Mouse (Mus musculus) thymus, postnatal 36 days (tissue): Measurements from ENCODE around the gene Kif14.
A peak's percentile ranks its signal among the peaks of the same experiment; 100 is the strongest.
"Not testable (repeated sequence)": the region's sequence is repeated elsewhere in the genome, so short reads cannot be mapped to it uniquely, and the experiment has no call there.

Experiments used
- DNase-seq, 2 experiments: peaks; one replicate each; pipeline ENCODE4 v3.0.0; 2022; ENCODE audit warnings: mixed read lengths in 2 of 2

Kif14 gene

DNA sequence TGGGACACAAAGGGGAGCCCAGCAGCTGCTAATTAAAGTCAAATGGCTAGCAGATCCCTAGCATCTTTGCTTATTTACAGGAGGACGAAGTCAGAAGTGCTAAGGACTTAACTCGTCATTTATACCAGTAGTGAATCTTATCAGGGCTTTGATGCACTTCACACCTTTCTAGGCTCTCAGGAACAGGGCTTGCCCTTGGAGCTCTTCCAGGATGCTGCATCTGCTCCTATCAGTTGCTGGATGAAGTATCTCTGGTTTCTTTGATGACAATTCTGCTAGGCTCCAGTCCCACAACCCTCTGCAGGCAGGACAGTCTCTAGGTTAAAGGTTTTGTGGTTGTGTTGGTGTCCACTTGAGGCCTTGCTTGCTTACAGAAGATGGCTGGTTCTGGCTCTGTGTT is 26.1 kb downstream of the Kif14 start:
- DNase-seq, result no peak

- no peak for DNase-seq
These were observed 33.2 kb downstream of the Kif14 start for GRCm38 (mm10) chr1:136499317-136499716.

GRCm38 (mm10) chr1:136502936-136503335 is 36.8 kb downstream of the Kif14 start:
- DNase-seq, result no peak

- DNase-seq, result not testable (repeated sequence)
These were observed 40.1 kb downstream of the Kif14 start for GRCm38 (mm10) chr1:136506255-136506654.

DNA sequence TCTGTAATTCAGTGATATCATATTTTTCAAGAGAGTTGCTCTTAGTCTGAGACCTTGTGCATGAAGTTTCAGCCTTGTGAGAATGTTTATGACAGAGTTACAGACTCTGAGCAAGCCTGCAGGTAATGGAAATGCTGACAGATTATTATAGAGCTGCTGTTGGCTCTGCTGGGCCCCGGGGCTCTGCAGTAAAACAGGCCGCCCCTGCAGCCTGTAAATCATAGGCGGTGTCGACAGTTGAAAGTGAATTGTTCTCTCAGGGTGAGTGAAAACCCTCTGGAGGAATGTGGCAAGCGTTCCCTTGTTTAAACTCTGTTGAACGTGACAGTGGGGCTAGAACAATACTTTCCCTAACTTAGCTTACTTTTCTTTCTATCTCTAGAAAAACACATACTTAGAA is 46.2 kb downstream of the Kif14 start:
- no peak for DNase-seq

- no peak for DNase-seq
These were observed 47.0 kb downstream of the Kif14 start for GRCm38 (mm10) chr1:136513181-136513580.

DNA sequence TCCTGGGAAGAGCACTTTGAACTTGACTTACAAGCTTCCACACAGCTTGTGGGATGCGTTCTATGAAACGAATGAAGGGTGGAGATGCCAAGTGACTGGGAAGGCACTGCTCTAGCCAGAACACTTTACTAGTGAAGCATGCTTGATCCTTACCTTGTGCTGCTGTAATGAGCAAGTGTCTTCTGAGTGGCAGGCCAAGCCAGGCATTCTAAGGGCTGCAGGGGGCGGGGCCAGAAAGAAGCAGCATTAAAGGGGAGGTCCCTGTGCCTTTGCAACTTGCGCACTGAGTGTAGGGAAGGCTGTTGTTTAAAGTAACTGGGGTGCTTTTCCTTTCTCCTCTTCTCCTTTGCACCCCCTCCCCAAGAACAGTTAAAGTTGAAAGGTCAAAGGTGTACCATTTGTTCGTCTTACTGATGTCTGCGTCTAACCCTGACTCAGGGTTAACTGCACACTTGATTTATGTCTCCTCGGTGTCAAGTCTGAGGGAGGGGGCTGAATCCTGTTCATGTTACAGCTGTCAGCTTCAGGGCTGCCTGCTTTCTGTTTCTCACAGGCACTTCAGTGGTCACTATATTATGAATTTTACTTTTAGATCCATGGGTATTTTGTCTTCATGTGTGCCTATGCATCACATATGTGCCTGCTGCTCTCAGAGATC is 52.7 kb downstream of the Kif14 start:
- no peak for DNase-seq

- no peak for DNase-seq
These were observed 55.3 kb downstream of the Kif14 start for GRCm38 (mm10) chr1:136521363-136521937.

- DNase-seq, result peak; percentile 64 to 68
These were observed 58.8 kb downstream of the Kif14 start for GRCm38 (mm10) chr1:136524917-136525316.

- DNase-seq, result no peak
These were observed 59.7 kb downstream of the Kif14 start for GRCm38 (mm10) chr1:136525818-136526217.

- DNase-seq, result no peak
These were observed 61.0 kb downstream of the Kif14 start for GRCm38 (mm10) chr1:136527163-136527562.

- no peak for DNase-seq
These were observed 66.4 kb downstream of the Kif14 start for GRCm38 (mm10) chr1:136532556-136532955.

DNA sequence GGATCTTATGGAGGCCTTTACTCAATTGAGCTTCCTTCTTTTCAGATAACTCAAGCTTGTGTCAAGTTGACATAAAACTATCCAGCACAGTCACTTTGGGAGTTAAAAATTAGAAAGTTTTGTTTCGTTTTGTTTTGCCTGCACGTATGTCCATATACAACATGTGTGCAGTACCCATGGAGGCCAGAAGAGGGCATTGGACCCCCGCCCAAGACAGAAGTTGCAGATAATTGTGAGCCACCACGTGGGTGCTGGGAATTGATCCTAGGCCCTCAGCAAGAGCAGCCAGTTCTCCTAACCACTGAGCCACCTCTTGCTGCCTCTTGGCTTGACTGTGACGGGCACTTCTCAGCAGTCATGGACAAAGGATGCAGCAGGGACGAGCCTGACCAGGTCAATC is 70.8 kb downstream of the Kif14 start:
- no peak for DNase-seq

DNA sequence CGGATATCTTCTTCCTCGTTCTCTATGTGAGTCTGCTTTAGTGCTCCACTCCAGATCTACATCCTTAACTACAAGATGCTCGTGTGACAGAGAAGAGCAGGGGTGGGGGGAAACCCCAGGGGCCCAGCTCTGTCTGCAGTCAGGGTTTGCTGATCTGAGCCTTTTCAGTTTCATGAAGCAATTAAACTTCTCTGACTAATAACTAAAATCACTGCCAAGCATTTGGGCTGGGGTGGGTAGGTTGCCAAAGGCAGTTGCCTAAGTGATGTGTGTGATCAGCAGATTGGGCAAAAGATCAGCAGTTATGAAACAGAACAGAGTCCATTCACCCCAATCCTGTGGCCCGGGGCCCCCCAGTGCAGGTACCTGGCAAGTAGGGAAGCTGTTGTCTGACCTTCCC is 72.1 kb downstream of the Kif14 start:
- DNase-seq, result no peak

DNA sequence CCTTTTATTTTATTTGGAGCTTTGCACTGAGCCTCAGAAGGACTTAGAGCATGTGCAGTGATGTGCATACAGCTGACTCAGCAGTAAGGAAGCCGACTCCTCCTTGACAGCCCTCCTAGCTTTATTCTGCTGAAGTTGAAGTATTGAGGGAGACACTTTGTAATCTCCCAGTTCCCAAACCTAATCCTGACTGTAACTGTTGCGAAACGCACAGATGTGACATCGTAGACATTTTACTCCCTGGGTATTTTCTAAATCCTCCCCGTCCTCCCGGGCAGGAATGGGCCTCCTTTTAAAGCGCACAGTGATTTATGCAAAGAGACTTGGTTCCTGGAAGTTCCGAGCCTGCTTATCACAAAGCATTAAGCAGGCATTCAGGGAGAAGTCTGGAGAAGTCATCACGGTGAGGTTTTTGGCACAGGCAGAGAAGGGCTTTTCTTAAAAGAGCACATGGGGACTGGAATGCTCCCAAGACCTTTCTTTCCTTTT is 74.3 kb downstream of the Kif14 start:
- DNase-seq, result no peak

DNA sequence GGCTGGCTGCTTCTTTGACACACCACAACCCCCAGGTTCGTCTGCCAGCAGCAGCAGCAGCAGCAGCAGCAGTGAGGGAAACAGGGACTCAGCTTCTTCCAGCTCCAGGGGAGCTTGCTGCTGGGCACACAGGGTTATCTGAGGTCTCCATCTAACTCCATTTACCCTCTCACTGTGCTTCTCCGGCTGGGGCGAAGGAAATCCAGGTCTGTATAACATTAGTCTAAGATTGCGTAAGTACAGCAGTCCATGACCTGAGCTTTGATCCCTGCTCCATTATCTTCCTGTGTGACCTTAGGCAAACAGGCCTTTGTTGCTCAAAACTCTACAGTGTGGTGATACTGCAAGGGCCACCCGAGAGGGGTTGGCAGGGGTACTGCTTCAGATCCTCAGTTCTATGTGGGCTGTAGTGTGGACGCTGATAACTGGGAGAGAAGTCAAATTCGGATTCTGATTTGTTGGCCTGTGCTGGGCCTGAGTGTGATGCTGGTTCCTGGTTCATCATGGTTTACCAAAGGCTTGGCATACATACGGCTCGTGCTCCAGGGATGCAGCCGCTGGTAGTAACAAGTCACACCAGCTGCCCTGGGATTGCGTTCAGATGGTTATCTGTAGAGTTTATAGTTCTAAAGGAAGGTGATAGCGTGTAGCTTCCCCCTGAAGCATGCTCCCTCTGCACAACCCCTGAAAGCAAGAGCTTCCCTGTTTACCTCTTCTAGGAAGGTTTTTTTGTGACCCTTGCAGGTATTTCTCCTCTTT is 75.7 kb downstream of the Kif14 start:
- no peak for DNase-seq

DNA sequence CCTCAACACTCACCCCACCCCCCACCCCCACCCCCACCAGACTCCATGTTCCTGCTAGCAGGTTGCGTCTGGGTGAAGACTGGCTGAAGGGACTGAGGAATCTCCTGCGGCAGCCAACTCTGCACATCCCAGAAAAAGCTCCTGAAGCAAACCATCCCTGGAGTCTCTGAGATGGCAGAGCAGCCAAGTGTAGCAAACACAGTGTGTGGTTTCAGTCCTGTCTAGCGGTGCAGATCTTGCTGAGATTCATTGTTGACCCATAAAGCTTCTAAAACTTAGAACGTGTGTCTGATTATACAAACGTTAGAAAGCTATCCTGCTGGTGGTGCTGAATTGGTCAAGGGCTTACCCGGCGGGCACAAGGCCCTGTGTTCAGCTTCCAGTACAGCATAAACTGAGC is 77.8 kb downstream of the Kif14 start:
- no peak for DNase-seq

DNA sequence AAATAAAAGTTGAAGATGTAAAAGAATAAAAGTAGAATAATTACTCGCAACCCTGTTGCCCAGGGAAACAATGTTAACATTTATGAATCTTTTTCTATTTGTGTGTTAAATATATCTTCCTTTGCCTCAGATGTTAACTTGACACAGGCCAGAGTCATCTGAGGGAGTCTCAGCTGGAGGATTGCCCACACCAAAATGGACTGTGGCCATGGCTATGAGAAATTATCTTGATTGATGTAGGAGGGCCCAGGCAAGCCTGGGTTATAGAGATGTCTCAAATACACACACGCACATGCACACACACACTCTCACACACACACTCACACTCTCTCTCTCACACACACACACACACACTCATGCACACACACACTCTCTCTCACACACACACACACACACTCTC is 80.9 kb downstream of the Kif14 start:
- DNase-seq, result no peak

DNA sequence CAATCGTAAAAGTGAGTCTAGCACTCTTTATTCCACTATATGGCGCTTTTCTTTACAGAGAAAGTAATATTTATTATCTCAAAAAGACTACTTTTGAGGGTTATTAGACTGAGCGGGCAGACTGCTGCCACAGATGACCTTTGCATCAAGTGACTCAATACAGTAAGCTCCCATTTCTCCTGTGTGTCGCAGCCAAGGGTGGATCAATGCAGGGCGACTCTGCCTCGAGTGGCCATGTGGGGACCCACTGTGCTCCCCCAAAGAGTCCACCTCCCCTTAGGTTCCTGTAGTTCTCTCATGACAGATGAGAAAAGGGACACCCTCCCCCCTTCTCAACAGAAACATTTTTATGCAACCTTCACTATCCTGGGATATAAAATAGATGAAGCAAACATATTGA is 84.1 kb downstream of the Kif14 start:
- DNase-seq, result no peak

GRCm38 (mm10) chr1:136550851-136551540 is 84.9 kb downstream of the Kif14 start:
- peak; percentile 64 to 75 for DNase-seq

DNA sequence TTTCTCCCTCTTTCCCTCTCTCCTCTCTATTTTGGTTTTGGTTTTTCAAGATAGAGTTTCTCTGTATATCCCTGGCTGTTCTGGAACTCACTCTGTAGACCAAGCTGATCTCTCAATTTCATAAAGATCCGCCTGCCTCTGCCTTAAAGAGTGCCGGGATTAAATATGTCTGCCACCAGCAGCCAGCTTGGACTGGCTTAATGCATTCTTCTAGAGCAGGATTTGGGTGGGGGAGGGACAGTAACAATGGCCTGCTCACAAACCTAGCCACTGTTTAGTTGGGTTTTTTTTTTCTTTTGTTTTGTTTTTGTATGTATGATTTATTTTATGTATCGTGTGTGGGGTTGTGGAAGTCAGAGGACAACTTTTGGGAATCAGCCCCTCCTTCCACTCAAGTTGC is 88.5 kb downstream of the Kif14 start:
- DNase-seq, result no peak

- DNase-seq, result no peak
These were observed 89.7 kb downstream of the Kif14 start for GRCm38 (mm10) chr1:136555892-136556291.

GRCm38 (mm10) chr1:136556643-136557042 is 90.5 kb downstream of the Kif14 start:
- DNase-seq, result not testable (repeated sequence)
